Mouse (Mus musculus) cortical plate, adult 2 months (tissue): ENCODE data around the gene Ncapd2.

Experiments used
- CTCF ChIP-seq: fragments of 200-500 bp; IDR thresholded peaks from 2 replicates; pipeline ENCODE4 v1.5.1; 2011; ENCODE audit warnings: mild to moderate bottlenecking, control low read depth, low read length; ENCODE audit not compliant: insufficient read depth; ENCODE audit errors: extremely low read depth
- POLR2A ChIP-seq: fragments of 200-500 bp; IDR thresholded peaks from 2 replicates; pipeline ENCODE4 v1.6.1; 2011; ENCODE audit warnings: mild to moderate bottlenecking, low read length, control low read depth; ENCODE audit not compliant: insufficient read depth; ENCODE audit errors: extremely low read depth

DNA sequence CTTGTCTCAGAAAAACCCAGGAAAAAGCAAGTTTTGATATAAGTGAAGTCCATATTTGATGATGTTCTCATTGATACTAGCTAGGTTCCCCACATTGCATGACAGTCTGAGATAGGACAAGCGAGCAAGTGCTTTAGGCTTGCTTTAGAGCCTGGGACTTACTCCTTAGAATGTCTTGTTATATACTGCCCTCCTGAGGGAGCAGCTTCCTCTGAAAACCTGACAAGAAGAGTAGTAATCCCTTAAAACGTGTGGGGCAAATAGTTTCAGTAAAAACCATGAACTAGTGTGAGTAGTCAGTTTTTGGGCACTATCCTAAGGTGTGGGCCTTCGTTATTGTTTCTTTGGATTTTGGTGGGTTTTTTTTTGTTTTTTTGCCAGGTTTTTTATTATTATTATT, 48.4 kb downstream of the Ncapd2 start:
- TF ChIP-seq CTCF (no peak), POLR2A (no peak)
